Mouse (Mus musculus): ENCODE results near the gene B230118H07Rik.

DNA sequence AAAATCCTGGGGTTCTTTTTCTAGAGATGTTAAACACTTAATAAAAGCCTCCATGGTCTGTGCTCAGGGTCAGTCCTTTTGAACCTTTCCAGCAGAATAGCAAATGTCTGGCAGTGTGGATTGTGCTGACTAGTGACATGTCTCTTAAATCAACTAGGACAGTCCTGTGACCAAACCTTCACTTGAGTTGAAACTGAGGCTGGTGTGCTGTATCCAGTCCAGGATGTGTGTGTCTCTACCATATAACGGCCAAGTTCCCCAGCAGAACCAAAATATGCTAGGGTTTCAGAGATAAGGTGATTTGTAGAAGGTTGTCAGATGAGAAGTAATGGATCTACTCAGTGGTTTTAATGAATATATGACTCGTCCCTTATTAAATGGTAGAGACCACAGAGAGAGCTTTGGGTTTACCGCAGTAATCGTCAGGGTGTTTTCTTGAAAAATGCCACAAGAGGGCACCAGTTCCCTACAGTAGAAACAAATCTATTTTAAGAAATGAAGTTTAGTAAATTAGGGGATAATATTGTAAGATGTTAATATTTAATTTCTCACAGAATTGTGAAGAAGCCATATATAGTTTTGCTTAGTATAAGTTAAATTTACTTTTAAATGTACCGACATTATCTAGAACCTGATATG, 44.4 kb upstream of the B230118H07Rik start:
- TF ChIP-seq POLR2A (IDR thresholded peaks at IDR 0.05; ENCODE audit: insufficient read depth, low read depth, low read length) (no peak), EP300 (IDR thresholded peaks at IDR 0.05; ENCODE audit: insufficient read depth, low read depth, low read length) (no peak), CTCF (IDR thresholded peaks at IDR 0.05) (peak; percentile 86)
